24 mouse cellular contexts compared by ENCODE assay signal in genomic region chrX:85207001-85207400, GRCm38 (mm10). TPM values are rescaled to one million over a fixed set of nuclear protein-coding genes. Genes with fewer than 3 reads are reported as not detected.
DNase-seq lines count a peak whose midpoint lies in the region; ATAC-seq and TF ChIP-seq lines count a peak whose summit lies in the region.
"Had no signal": no experiment of that assay in that cellular context is flagged by ENCODE, and none has a peak within 500 bp of the region (broad histone marks: within the 10 kb centered on the region; RNA-seq: fewer than 3 reads in every experiment).

No protein-coding gene starts in this region.

- TF ChIP-seq POLR2A in lung, adult 2 months (IDR thresholded peaks at IDR 0.05; ENCODE audit: borderline replicate concordance, extremely low read depth, low read depth, low read length): no peak

- no peaks in the 10 kb centered on the region for H3K27me3 ChIP-seq in lung, embryonic 14.5 days (ENCODE audit: insufficient read depth, low read length)
- H3K27me3 ChIP-seq in lung, postnatal 0 days (replicated peaks; ENCODE audit: insufficient read depth, low read length): no peaks in the 10 kb centered on the region
- H3K27me3 ChIP-seq: CH12.LX had no signal

- H3K4me1 ChIP-seq in lung, embryonic 14.5 days (ENCODE audit: insufficient read depth): no peaks in the 10 kb centered on the region
- H3K4me1 ChIP-seq in lung, postnatal 0 days (ENCODE audit: insufficient read depth, low read depth, low read length): no peaks in the 10 kb centered on the region
- H3K4me1 ChIP-seq in lung, adult 2 months (ENCODE audit: control insufficient read depth, insufficient read depth, low read length): no peaks in the 10 kb centered on the region

- TF ChIP-seq EP300 in lung, postnatal 0 days (IDR thresholded peaks at IDR 0.05): peak; percentile 65

- no peak for ATAC-seq in lung, embryonic 14.5 days (ENCODE audit: insufficient read depth)
- peak; percentile 65 for ATAC-seq in lung, postnatal 0 days
- ATAC-seq: activated CD4-positive, CD25-positive, alpha-beta regulatory T cell, adult 4 months; CD4-positive, CD25-positive, alpha-beta regulatory T cell, adult 4 months; Patski had no signal

- peak; percentile 17 for DNase-seq in lung, embryonic 14.5 days
- no peak for DNase-seq in lung, postnatal 14 days
- peak; percentile 46 for DNase-seq in lung, postnatal 0 days (ENCODE audit: low spot score)
- no peak for DNase-seq in lung, postnatal 25 days (ENCODE audit: low spot score)
- DNase-seq in lung, postnatal 10 days: peak; percentile 1
- no peak for DNase-seq in lung, postnatal 4 days
- DNase-seq in lung, postnatal 36 days: peak; percentile 16
- DNase-seq in lung, adult 2 months: no peak
- DNase-seq: adrenal gland, adult 2 months; adrenal gland, adult 8-10 months; adrenal gland, postnatal 10 days; adrenal gland, postnatal 14 days; adrenal gland, postnatal 25 days; adrenal gland, postnatal 36 days; B cell, adult 2 months; cerebellum, adult 11 months; cerebellum, adult 11-12 months had no signal

- H3K4me3 ChIP-seq in lung, embryonic 14.5 days (ENCODE audit: low read depth, low read length): no peak overlapping the region
- H3K4me3 ChIP-seq in lung, postnatal 0 days (ENCODE audit: low read depth, low read length): no peak overlapping the region
- no peak overlapping the region for H3K4me3 ChIP-seq in lung, adult 2 months (replicated peaks; ENCODE audit: extremely low read depth, low read depth, low read length)

- H3K9me3 ChIP-seq in lung, embryonic 14.5 days (ENCODE audit: low read depth, low read length): no peaks in the 10 kb centered on the region
- no peaks in the 10 kb centered on the region for H3K9me3 ChIP-seq in lung, postnatal 0 days (ENCODE audit: low read length)
- H3K9me3 ChIP-seq: G1E had no signal

- H3K4me2 ChIP-seq in lung, embryonic 14.5 days: no peak overlapping the region
- H3K4me2 ChIP-seq in lung, postnatal 0 days (replicated peaks; ENCODE audit: low read depth, low read length): no peak overlapping the region

- H3K27ac ChIP-seq in lung, embryonic 14.5 days (ENCODE audit: low read depth): no peak overlapping the region
- no peak overlapping the region for H3K27ac ChIP-seq in lung, postnatal 0 days (ENCODE audit: low read length)

- no peaks in the 10 kb centered on the region for H3K36me3 ChIP-seq in lung, embryonic 14.5 days (ENCODE audit: insufficient read depth)
- H3K36me3 ChIP-seq in lung, postnatal 0 days (ENCODE audit: insufficient read depth, low read length): no peaks in the 10 kb centered on the region
- H3K36me3 ChIP-seq: G1E had no signal

- no peak overlapping the region for H3K9ac ChIP-seq in lung, embryonic 14.5 days
- H3K9ac ChIP-seq in lung, postnatal 0 days (replicated peaks; ENCODE audit: low read depth): no peak overlapping the region

- WGBS in lung, embryonic 14.5 days: 74% methylated on average over 2 of the region's 2 CpGs
- 59% methylated on average over 2 of the region's 2 CpGs for WGBS in lung, postnatal 0 days
- 68% methylated on average over 2 of the region's 2 CpGs for WGBS in lung, adult 2 months

- no peak for TF ChIP-seq CTCF in lung, embryonic 14.5 days (IDR thresholded peaks at IDR 0.05; ENCODE audit: low read depth)
- no peak for TF ChIP-seq CTCF in lung, postnatal 0 days (IDR thresholded peaks at IDR 0.05)
- no peak for TF ChIP-seq CTCF in lung, adult 2 months (IDR thresholded peaks at IDR 0.05; ENCODE audit: insufficient read depth, low read length)

RNA-seq across cellular contexts. Expression of gene Fthl17a, which starts 42.5 kb away (rescaled TPM):
- polyA plus RNA-seq in lung, embryonic 14.5 days (2014; fragmentation: Nextera tagmentation; extraction: Ambion mirVana): not detected in 2 replicates
- polyA plus RNA-seq in lung, postnatal 0 days (2015; fragmentation: Nextera tagmentation; extraction: Ambion mirVana): not detected in 2 replicates
- not detected in 2 replicates for polyA plus RNA-seq in lung, adult 2 months (2012; rRNA removed)
- polyA plus RNA-seq: activated CD4-positive, CD25-positive, alpha-beta regulatory T cell, adult 4 months; adrenal gland, adult 2 months; brain, embryonic 14.5 days; C2C12; CD4-positive, CD25-positive, alpha-beta regulatory T cell, adult 4 months; G1E; Patski had no signal

Comparison
In these comparisons a context has a peak if more than half of its experiments do, and no peak if none do; other contexts are left out.
1. DNase-seq: peak in lung, embryonic 14.5 days (single experiment), lung, postnatal 0 days (single experiment), lung, postnatal 10 days (single experiment) and lung, postnatal 36 days (single experiment); none in lung, postnatal 14 days (single experiment), lung, postnatal 25 days (single experiment), lung, postnatal 4 days (0 of 2) and lung, adult 2 months (single experiment).